Mouse (Mus musculus) NIH3T3 (cell line): Measurements from ENCODE around the gene Gimap5.

Experiments used
- DNase-seq: peaks from one replicate; pipeline ENCODE4 v3.0.0-alpha.2; 2012; ENCODE audit warnings: low read depth

The Gimap5 gene

GRCm38 (mm10) chr6:48740501-48741169 lies 5.4 kb upstream of the Gimap5 start:
- DNase-seq: no peak

- no peak for DNase-seq
These were observed 4.7 kb upstream of the Gimap5 start for GRCm38 (mm10) chr6:48741273-48741672.

GRCm38 (mm10) chr6:48741711-48742206 lies 4.2 kb upstream of the Gimap5 start:
- no peak for DNase-seq

- DNase-seq: no peak
These were observed 3.3 kb upstream of the Gimap5 start for GRCm38 (mm10) chr6:48742422-48743351.

GRCm38 (mm10) chr6:48745490-48745889 lies 507 bp upstream of the Gimap5 start:
- DNase-seq: no peak

- no peak for DNase-seq
These were observed 1.3 kb downstream of the Gimap5 start for GRCm38 (mm10) chr6:48747091-48747966.

GRCm38 (mm10) chr6:48763567-48764270 lies 17.7 kb downstream of the Gimap5 start:
- no peak for DNase-seq

- DNase-seq: no peak
These were observed 18.5 kb downstream of the Gimap5 start for GRCm38 (mm10) chr6:48764496-48764895.

GRCm38 (mm10) chr6:48768178-48768869 lies 22.3 kb downstream of the Gimap5 start:
- no peak for DNase-seq

- DNase-seq: no peak
These were observed 22.9 kb downstream of the Gimap5 start for GRCm38 (mm10) chr6:48768933-48769332.

- DNase-seq: no peak
These were observed 24.7 kb downstream of the Gimap5 start, which contains the start of gene Gimap3 for GRCm38 (mm10) chr6:48770696-48771095. Gene Gimap3, minus strand, starts transcription at chr6:48770851.

- peak; percentile 87 for DNase-seq
These were observed 26.0 kb downstream of the Gimap5 start for GRCm38 (mm10) chr6:48772030-48772429.

GRCm38 (mm10) chr6:48784406-48784805 lies 38.4 kb downstream of the Gimap5 start:
- no peak for DNase-seq

GRCm38 (mm10) chr6:48785189-48785588 lies 39.2 kb downstream of the Gimap5 start:
- DNase-seq: peak; percentile 37

- no peak for DNase-seq
These were observed 39.6 kb downstream of the Gimap5 start for GRCm38 (mm10) chr6:48785601-48786000.

GRCm38 (mm10) chr6:48787867-48788266 lies 41.9 kb downstream of the Gimap5 start:
- DNase-seq: no peak

- no peak for DNase-seq
These were observed 55.9 kb downstream of the Gimap5 start for GRCm38 (mm10) chr6:48801897-48802296.

- DNase-seq: no peak
These were observed 57.5 kb downstream of the Gimap5 start for GRCm38 (mm10) chr6:48803406-48804051.
